Mouse (Mus musculus) thymus, postnatal 4 days (tissue): ENCODE results near the gene Clip3.

ENCODE experiments used
- DNase-seq: peaks from one replicate; pipeline ENCODE4 v3.0.0; 2021

Clip3 gene

DNA sequence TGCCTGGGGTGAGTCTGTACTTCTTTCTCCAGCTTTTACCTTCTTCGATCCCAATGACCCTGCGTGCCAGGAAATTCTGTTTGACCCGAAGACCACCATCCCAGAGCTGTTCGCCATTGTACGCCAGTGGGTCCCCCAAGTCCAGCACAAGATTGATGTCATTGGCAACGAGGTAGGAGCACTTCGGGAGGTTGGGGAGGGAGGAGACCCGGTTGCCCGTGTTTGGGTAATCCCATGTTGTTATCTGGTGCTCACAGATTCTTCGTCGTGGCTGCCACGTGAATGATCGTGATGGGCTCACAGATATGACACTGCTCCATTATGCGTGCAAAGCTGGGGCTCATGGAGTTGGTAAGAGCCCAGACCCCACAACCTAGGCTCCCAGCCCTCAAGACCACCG, 5.3 kb downstream of the Clip3 start:
- DNase-seq, result no peak

- DNase-seq, result no peak
Observed at GRCm38 (mm10) chr7:30297266-30297665, 5.7 kb downstream of the Clip3 start.

DNA sequence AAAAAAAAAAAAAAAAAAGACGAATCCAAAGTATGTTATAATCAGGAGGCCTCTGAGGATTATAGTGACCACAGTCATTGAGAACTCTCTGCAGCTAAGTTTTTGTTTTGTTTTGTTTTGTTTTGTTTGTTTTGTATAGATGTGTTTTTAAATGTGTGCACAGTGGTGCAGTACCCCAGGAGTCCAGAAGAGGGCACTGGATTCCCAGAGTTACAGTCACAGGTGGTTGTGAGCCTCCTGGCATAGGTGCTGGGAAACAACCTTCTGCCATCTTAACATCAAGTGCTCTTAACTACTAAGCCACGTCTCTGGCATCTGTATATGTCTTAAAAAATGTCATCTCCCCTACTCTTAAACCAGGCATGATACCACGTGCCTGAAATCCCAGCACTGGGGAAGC, 9.4 kb downstream of the Clip3 start:
- DNase-seq, result peak; percentile 69

DNA sequence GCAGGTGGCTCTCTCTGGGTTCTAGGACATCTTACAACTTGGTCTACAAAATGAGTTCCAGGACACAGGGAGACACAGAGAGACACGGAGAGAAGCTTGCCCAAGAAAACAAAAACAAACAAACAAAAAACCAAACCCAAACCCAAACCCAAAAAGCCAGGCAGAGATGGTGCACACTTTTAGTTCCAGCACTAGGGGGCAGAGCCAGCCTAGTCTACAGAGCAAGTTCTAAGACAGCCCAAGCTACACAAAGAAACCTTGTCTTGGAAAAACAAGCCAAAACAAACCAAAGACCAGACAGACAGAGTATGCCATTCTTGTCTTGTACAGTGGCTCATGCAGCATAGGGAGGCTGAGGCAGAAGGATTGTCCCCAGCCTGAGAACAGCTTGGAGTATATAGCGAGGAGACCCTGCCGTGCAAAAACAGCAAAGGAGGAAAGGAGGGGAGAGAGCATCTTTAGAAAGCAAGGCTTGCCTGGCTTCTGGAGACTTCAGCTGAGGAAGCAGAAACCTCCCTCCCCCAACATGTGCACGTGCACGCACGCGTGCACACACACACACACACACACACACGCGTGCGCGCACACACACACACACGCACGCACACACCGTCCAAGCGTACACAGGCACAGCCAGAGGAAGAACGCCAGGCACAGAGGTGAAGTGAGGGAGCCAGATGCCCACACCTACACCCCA, 14.7 kb downstream of the Clip3 start:
- peak; percentile 38 for DNase-seq

DNA sequence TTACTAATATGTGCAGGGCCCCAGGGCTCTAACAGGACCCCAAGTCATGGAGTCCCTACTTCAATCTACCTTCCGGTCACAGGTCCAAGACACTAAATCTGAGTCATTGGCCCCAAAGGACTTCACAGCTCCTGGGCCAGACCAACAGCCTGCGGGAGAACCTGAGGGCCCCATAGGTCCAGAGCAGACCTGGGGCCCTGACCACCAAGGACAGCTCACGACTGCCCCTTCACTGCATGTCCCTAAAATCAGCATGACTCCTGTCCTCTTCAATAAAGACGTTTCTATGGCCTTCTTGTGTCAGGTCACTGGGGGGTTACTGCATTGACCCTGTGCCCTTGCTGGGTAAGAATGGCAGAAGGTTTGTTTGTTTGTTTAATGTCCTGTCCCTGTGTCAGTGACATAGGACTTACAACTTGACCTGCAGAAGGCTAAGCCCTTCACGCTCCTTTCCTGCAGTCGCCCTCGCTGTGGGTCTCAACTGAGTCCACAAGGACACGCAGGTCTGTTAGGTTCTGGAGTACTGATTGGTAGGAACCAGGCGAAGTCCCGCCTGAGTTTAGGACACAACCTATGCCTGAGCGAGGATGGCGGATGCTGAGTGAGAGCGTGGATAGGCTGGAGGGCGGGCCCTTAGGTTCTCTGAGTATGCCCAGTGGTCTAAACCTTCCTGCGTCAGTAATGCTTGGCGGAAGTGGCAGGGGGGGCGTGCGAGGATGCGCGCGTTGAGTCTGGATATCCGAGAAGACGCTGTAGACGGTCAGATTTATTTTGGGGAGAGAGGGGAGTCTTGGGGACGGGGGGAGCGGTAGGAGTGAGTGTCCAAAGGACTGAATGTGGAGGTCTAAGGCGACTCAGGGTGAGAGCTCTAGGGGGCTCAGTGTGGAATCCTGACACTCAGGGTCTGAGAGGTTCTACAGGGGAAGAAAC, 16.8 kb downstream of the Clip3 start, which contains the start of gene Alkbh6:
Gene Alkbh6, plus strand, starts transcription at position 642 of the 930 bp plus-strand sequence.
- DNase-seq, result peak; percentile 90

- DNase-seq, result no peak
Observed at GRCm38 (mm10) chr7:30309395-30310129, 18.0 kb downstream of the Clip3 start.

DNA sequence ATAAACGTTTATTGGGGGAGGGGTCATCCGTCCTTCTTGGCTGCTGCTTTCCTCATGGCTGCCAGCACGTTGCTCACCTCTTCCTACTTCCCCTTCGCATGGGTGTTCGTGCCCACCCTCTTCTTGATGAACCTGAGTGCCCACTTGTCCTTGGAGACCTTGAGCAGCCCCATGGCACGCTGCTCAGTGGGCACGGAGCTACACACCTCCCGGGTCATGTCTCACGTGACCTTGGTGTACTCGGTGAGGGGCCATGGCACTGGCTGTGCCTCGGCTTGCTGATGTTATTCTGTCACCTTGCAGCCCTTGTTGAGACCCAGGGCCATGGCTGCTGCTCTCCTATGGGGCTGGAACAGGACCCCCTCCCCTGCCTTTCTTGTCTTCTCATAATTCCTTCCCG, 18.6 kb downstream of the Clip3 start:
- DNase-seq, result no peak

DNA sequence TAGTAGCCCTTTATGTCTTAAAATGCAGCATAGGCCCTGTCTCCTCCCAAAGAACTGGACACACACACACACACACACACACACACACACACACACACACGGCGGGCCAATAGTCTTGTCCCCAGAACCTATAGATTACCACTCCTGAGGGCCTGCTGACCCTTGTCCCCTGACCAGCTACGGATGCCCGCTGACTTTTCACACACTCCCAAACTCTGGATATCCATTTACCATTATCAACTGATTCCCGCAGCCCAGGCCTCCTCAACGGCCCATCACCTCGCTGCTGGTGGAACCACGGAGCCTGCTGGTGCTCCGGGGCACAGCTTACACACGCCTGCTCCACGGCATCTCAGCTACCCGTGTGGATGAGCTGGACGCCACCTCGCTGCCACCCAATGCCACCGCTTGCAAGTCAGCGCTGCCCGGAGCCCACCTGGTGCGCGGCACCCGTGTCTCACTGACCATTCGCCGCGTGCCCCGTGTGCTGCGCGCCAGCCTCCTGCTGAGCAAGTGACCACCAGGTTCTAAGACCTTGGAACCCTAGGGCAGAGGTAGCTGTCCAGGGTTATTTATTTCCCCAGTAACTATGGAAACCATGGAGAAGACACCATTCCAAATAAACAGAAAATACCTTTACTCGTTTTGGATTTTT, 22.3 kb downstream of the Clip3 start:
- no peak for DNase-seq

DNA sequence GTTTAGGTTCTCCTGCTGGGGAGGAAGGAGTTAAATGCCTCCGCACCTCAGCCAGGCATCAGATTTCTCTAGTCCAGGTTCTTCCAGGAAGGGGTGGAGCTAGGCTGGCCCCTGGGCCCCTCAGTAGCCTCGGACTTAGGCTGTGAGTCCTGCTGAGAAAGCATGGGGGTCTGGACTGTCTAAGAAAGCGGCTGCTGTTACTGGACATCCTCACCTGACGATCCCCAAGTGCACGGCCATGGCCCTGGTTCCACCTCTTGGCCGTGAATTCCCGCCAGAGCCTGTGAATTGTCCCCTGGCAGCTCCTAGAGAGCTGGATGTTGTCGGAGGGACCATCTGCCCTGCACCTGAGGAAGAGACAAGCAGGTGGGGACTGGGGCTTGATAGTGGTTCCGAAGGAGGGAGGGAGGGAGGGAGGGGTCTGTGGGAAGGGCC, 23.2 kb downstream of the Clip3 start, which contains the start of gene Syne4:
Gene Syne4, plus strand, starts transcription at position 87 of the 435 bp plus-strand sequence.
- no peak for DNase-seq

DNA sequence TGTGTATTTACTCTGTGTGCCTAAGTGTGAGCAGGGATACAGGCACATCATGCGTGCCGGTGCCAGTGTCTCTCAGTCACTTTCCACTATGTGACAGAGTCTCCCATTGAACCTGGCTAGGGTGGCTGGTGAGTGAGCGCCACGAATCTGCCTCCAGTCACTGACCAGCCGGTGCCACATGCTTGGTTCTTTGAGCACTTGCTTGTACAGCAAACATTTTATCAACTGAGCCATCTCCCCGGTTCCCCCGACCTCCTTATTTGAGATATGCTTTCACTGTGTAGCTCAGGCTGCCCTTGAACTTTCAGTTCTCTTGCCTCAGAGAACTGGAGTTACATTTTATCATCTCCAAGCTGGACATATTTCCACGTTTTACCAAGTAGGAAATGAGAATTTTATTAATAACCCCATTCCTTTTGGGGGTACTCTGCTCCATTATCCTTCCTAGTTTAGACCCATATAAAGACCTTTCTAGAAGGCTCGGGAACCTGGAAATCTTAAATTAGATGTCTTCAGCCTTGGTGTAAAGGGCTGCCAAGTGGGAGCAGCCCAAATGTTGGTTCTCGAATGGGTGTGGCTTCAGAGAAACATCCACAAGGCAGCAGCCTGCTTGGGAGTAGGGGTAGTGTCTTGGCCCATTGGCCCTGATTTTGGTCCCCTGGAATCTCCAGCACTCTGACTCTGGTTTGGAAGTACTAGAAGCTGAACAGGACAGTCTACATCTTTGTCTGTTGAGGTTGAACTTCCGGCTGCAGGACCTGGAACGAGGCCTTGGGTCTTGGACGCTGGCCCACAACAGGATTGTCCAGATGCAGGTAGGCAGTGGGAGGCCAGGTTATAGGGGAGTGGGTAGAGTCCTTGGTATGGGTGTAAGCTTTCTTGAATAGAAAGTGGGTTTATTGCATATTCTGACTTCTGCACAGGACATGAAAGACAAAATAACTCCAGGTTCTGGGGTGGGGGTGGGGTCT, 24.3 kb downstream of the Clip3 start:
- DNase-seq, result no peak

DNA sequence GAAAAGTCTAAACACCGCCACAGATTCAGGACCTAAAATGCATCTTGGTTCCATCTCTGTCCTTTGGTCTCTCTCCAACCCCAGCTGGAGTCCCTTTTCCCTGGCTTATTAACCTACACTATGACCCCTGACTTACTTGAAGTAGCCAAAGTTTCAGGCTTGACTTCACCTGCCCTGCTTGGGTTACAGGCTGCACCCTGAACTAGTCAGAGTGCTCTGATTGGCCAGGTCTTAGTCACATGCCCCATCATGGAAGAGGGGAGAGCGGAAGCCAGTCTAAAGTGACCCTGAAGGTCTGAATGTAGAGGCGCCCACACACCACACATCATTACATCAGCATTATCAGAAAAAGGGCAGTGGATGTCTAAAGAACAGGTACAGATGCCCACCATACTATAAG, 26.6 kb downstream of the Clip3 start:
- DNase-seq, result no peak

DNA sequence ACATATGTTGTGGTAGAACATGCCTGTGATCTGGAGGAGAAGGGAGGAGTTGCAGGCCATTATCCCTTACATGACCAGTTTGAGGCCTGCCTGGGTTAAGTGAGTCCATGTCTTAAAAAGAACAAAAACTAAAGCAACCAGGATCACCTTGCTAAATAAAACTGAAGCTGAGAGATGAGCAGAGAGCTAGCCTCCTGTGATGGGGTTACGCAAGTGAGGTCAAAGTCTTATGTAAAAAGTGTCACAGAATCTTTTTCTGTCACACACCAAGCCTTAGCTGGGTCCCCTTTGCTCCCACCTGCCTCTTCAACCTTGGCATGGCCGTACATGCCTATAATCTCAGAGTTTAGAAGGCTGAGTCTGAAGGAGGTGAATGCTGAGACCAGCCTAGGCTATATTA, 29.4 kb downstream of the Clip3 start:
- DNase-seq, result no peak

DNA sequence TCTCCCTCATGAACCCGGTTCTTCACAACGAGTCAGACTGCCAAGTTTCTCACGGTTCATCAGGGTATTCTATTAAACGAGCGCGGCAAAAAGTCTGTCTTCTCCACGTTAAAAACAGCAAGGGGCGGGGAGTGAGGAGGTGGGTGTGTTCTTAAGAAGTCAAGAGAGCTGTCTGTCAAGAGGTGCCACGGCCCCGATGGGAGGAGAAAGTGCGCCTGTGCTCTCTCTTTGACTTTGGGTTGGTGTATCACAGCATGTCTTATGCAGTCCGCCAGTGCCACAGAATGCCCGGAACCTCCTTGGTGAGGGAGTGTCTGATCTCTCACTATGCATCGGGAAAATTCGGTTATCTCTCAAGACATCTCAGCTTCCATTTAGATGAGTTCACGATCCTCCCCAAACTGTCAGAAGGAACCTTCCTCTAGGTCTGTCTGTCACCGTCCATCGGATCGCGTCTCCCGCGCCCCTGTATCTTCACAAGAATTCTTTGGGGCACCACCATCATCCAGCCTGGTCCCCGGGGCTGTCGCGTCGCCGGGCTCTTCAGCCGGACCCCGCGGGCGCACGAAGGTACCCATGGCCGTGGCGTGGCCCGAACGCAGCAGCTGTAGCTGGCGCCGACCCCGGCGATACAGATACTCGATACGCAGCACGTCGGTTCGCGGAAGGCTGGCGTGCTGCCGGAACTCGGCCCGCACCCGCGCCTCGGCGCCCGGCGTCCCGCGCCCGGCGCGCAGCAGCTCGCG, 30.2 kb downstream of the Clip3 start, which contains the start of gene E130208F15Rik:
Gene E130208F15Rik, plus strand, starts transcription at position 202 of the 746 bp plus-strand sequence.
- DNase-seq, result peak; percentile 77

GRCm38 (mm10) chr7:30322285-30322667, 30.7 kb downstream of the Clip3 start:
- peak; percentile 97 for DNase-seq

DNA sequence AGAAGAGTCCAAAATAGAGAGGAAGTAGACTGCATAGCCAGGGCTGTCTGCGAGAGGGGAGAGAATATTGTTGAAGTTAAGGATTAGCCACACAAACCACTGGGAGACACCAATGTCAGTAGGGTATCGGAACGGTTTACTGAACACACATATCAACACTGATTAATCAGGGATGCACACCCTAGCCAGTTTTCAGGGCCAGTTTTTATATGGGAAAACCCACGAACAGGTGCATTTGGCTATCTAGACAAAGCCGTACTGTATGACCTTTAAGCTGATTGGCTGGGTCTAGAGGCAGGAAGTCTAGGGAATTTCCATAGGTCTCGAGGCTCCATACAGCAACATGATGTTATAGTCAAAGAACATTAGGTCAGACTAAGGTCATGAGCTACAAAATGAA, 31.3 kb downstream of the Clip3 start:
- no peak for DNase-seq

DNA sequence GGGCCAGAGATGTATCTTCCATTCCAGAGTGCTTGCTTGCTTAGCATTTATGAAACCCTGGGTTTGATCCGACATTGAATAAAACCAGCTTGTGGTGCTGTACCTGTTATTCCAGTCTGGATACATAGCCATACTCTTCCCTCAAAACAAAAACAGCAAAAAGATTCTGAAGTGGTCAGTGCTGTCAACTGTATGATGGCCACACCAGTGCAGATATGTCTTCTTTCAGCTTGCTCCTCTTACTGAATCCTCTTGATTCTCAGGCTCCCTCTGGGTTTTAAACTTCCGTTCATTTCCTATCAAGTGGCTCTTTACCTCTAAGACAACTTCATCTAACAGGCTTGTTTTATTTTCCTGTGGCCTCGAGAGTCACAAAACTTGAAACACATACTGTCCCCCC, 32.3 kb downstream of the Clip3 start, which contains the start of gene Sdhaf1:
Gene Sdhaf1, minus strand, starts transcription at position 101 of the 400 bp plus-strand sequence.
- DNase-seq, result no peak

- DNase-seq, result no peak
Observed at GRCm38 (mm10) chr7:30324300-30324944, 32.9 kb downstream of the Clip3 start.

- DNase-seq, result peak; percentile 84
Observed at GRCm38 (mm10) chr7:30325364-30325763, 33.8 kb downstream of the Clip3 start.

DNA sequence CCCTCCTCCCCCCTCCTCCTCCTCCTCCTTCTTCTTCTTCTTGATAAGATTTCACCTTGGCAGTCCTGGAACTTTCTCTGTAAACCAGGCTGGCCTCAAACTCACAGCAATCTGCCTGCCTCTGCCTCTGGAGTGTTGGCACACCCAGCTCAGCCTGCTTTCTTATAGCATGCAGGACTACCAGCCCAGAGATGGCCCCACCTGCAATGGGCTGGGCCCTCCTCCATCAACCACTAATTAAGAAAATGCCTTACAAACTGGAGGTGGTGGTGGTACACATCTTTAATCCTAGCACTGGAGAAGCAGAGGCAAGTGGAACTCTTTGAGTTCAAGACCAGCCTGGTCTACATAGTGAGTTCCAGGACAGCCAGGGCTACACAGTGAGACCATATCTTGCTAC, 34.9 kb downstream of the Clip3 start:
- no peak for DNase-seq

DNA sequence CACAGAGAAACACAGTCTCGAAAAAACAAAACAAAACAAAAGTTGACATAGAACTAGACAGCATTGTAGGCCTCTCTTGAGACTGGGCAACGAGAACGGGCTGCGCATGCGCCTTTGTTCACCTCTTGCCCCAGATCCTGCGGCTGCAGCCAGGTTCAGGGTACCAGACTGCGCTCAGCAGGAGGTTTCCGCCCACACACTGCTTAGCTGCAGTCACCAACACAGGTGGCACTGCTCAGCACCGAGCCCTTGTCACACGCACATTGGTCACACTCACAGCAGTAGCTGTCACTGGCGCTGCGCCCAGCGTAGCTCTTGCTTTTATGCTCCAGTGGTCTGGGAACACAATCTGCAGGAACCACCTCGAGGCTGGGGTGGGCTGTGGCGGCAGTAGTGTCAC, 35.6 kb downstream of the Clip3 start:
- no peak for DNase-seq
